In genomic region chr2:80314854-80315241, GRCm38 (mm10) we compare ENCODE assay signal across 8 mouse cellular contexts. TPM values are rescaled to one million over a fixed set of nuclear protein-coding genes. Genes with fewer than 3 reads are reported as not detected.
DNase-seq lines count a peak whose midpoint lies in the region; ATAC-seq lines count a peak whose summit lies in the region.

No protein-coding gene starts in this region.

- DNase-seq in kidney, adult 18-20 months = no peak
- no peak for DNase-seq in embryonic facial prominence, embryonic 11.5 days (ENCODE audit: low spot score)
- DNase-seq in cerebellum, postnatal 4 days (ENCODE audit: low spot score in 2 of 2) = no peak
- DNase-seq in adrenal gland, postnatal 14 days = no peak
- no peak for DNase-seq in gastrocnemius, postnatal 14 days

- H3K36me3 ChIP-seq in kidney, embryonic 16.5 days (ENCODE audit: insufficient read depth, low read length) = peaks cover 7% of the 10 kb centered on the region; the same call in 1 of the 2 replicates
- H3K36me3 ChIP-seq in embryonic facial prominence, embryonic 11.5 days (replicated peaks; ENCODE audit: control insufficient read depth, insufficient read depth, low read depth, low read length) = no peaks in the 10 kb centered on the region
- no peaks in the 10 kb centered on the region for H3K36me3 ChIP-seq in intestine, embryonic 16.5 days (ENCODE audit: control insufficient read depth, insufficient read depth, low read length)
- peaks cover 11% of the 10 kb centered on the region; the same call in 1 of the 2 replicates for H3K36me3 ChIP-seq in neural tube, embryonic 12.5 days

- H3K27ac ChIP-seq in kidney, embryonic 16.5 days (ENCODE audit: low read length) = peak overlapping the region; percentile 98
- 0 out of 2 replicates have a peak overlapping the region, but pooled peaks have one; percentile 97 for H3K27ac ChIP-seq in embryonic facial prominence, embryonic 11.5 days (replicated peaks; ENCODE audit: low read depth, low read length)
- H3K27ac ChIP-seq in intestine, embryonic 16.5 days (ENCODE audit: low read length) = peak overlapping the region; percentile 97
- H3K27ac ChIP-seq in neural tube, embryonic 12.5 days = no peak overlapping the region

- peaks cover 15% of the 10 kb centered on the region for H3K4me1 ChIP-seq in kidney, embryonic 16.5 days (ENCODE audit: insufficient read depth, low read length)
- H3K4me1 ChIP-seq in embryonic facial prominence, embryonic 11.5 days (ENCODE audit: control insufficient read depth, insufficient read depth, low read length) = no peaks in the 10 kb centered on the region
- no peaks in the 10 kb centered on the region; the same call in 1 of the 2 replicates for H3K4me1 ChIP-seq in intestine, embryonic 16.5 days (ENCODE audit: control insufficient read depth, insufficient read depth, low read length)
- peaks cover 16% of the 10 kb centered on the region for H3K4me1 ChIP-seq in neural tube, embryonic 12.5 days

- ATAC-seq in kidney, embryonic 16.5 days (ENCODE audit: low FRiP score, low TSS enrichment) = peak; percentile 27; the same call in 1 of the 2 replicates
- ATAC-seq in embryonic facial prominence, embryonic 11.5 days (replicated peaks; ENCODE audit: insufficient number of reproducible peaks, low FRiP score, low TSS enrichment, low read depth) = peak; percentile 20; the same call in 1 of the 2 replicates
- peak; percentile 56 for ATAC-seq in intestine, embryonic 16.5 days
- ATAC-seq in neural tube, embryonic 12.5 days (ENCODE audit: low FRiP score, low read depth) = peak; percentile 23; the same call in 1 of the 2 replicates

- intact Hi-C loops in gastrocnemius, postnatal 14 days (cut with DNase I; ENCODE audit: low total_unique reads) = no loop called here

- no peaks in the 10 kb centered on the region for H3K27me3 ChIP-seq in kidney, embryonic 16.5 days (ENCODE audit: insufficient read depth, low read length)
- no peaks in the 10 kb centered on the region for H3K27me3 ChIP-seq in embryonic facial prominence, embryonic 11.5 days (ENCODE audit: control insufficient read depth, insufficient read depth, low read length)
- no peaks in the 10 kb centered on the region for H3K27me3 ChIP-seq in intestine, embryonic 16.5 days (replicated peaks; ENCODE audit: control insufficient read depth, insufficient read depth, low read length)
- H3K27me3 ChIP-seq in neural tube, embryonic 12.5 days (replicated peaks) = no peaks in the 10 kb centered on the region

- peak overlapping the region; percentile 95 for H3K9ac ChIP-seq in kidney, embryonic 16.5 days (replicated peaks; ENCODE audit: low read length)
- peak overlapping the region; percentile 96 for H3K9ac ChIP-seq in embryonic facial prominence, embryonic 11.5 days (replicated peaks; ENCODE audit: low read length)
- peak overlapping the region; percentile 95; the same call in 1 of the 2 replicates for H3K9ac ChIP-seq in intestine, embryonic 16.5 days (ENCODE audit: low read depth, low read length)
- H3K9ac ChIP-seq in neural tube, embryonic 12.5 days = peak overlapping the region; percentile 33; the same call in 1 of the 2 replicates

- WGBS in kidney, embryonic 16.5 days = 43% methylated on average over 7 of the region's 7 CpGs
- 57% methylated on average over 7 of the region's 7 CpGs for whole genome bisulfite sequencing in embryonic facial prominence, embryonic 11.5 days
- WGBS in intestine, embryonic 16.5 days = 27% methylated on average over 7 of the region's 7 CpGs
- WGBS in neural tube, embryonic 12.5 days = 50% methylated on average over 7 of the region's 7 CpGs

- no peaks in the 10 kb centered on the region for H3K9me3 ChIP-seq in kidney, embryonic 16.5 days (ENCODE audit: low read length)
- H3K9me3 ChIP-seq in embryonic facial prominence, embryonic 11.5 days (replicated peaks; ENCODE audit: control insufficient read depth, low read length) = no peaks in the 10 kb centered on the region
- no peaks in the 10 kb centered on the region for H3K9me3 ChIP-seq in intestine, embryonic 16.5 days (ENCODE audit: control insufficient read depth, low read length)
- H3K9me3 ChIP-seq in neural tube, embryonic 12.5 days = no peaks in the 10 kb centered on the region

- H3K4me2 ChIP-seq in kidney, embryonic 16.5 days (replicated peaks; ENCODE audit: low read depth, low read length) = peak overlapping the region; percentile 59
- H3K4me2 ChIP-seq in embryonic facial prominence, embryonic 11.5 days (ENCODE audit: low read depth, low read length) = peak overlapping the region; percentile 50
- peak overlapping the region; percentile 85 for H3K4me2 ChIP-seq in intestine, embryonic 16.5 days (ENCODE audit: low read depth, low read length)
- H3K4me2 ChIP-seq in neural tube, embryonic 12.5 days (replicated peaks) = peak overlapping the region; percentile 78

- peak overlapping the region; percentile 92 for H3K4me3 ChIP-seq in kidney, embryonic 16.5 days (ENCODE audit: low read length)
- peak overlapping the region; percentile 93 for H3K4me3 ChIP-seq in embryonic facial prominence, embryonic 11.5 days (ENCODE audit: low read depth, low read length)
- peak overlapping the region; percentile 89 for H3K4me3 ChIP-seq in intestine, embryonic 16.5 days (ENCODE audit: low read length)
- H3K4me3 ChIP-seq in neural tube, embryonic 12.5 days = peak overlapping the region; percentile 87

RNA-seq across cellular contexts. Expression of gene Dnajc10, which starts 0.4 kb away (rescaled TPM):
- polyA plus RNA-seq in kidney, embryonic 16.5 days (2015; fragmentation: Nextera tagmentation; extraction: Ambion mirVana) = 92.2 and 92.3 TPM in 2 replicates
- 106 and 114 TPM in 2 replicates for polyA plus RNA-seq in embryonic facial prominence, embryonic 11.5 days (2014; fragmentation: Nextera tagmentation; extraction: Ambion mirVana)
- 48.2 and 50.9 TPM in 2 replicates for polyA plus RNA-seq in intestine, embryonic 16.5 days (2015; fragmentation: Nextera tagmentation; extraction: Ambion mirVana)
- 80.8 and 83.9 TPM in 2 replicates for polyA plus RNA-seq in neural tube, embryonic 12.5 days (2016; fragmentation: Nextera tagmentation; extraction: Ambion mirVana)
- total RNA-seq in adrenal gland, postnatal 14 days (2021) = 43.0 and 48.3 TPM in 2 replicates
- total RNA-seq in gastrocnemius, postnatal 14 days (2021) = 10 to 100 TPM; 21.9 to 23.4 TPM

RNA-seq across cellular contexts. Expression of gene Prdx6b, which starts 22.6 kb away (rescaled TPM):
- polyA plus RNA-seq in kidney, embryonic 16.5 days (2015; fragmentation: Nextera tagmentation; extraction: Ambion mirVana) = not detected in 2 replicates
- polyA plus RNA-seq in embryonic facial prominence, embryonic 11.5 days (2014; fragmentation: Nextera tagmentation; extraction: Ambion mirVana) = not detected in 2 replicates
- not detected in 2 replicates for polyA plus RNA-seq in intestine, embryonic 16.5 days (2015; fragmentation: Nextera tagmentation; extraction: Ambion mirVana)
- not detected in 2 replicates for polyA plus RNA-seq in neural tube, embryonic 12.5 days (2016; fragmentation: Nextera tagmentation; extraction: Ambion mirVana)
- total RNA-seq in adrenal gland, postnatal 14 days (2021) = not detected in 2 replicates
- not detected for total RNA-seq in gastrocnemius, postnatal 14 days (2021)

Comparison
In these comparisons a context has a peak if more than half of its experiments do, and no peak if none do; other contexts are left out.
1. H3K9ac ChIP-seq: peak in every context shown above with its lines; median percentile 96 in embryonic facial prominence, embryonic 11.5 days; 95 in kidney, embryonic 16.5 days; 95 in intestine, embryonic 16.5 days; 33 in neural tube, embryonic 12.5 days.